Mouse (Mus musculus) hindbrain, embryonic 15.5 days (tissue): ENCODE measurements around the gene Zmpste24. TPM values are rescaled to one million over a fixed set of nuclear protein-coding genes. Genes with fewer than 3 reads are reported as not detected.
A peak's percentile ranks its signal among the peaks of the same experiment; 100 is the strongest.

Source experiments
- ATAC-seq: fragments of 200-750 bp; cut with Nextera tagmentation; 2 replicates; pipeline ENCODE4 v1.8.0; 2017; ENCODE audit warnings: low read depth, moderate number of reproducible peaks, moderate TSS enrichment; ENCODE audit not compliant: low FRiP score
- H3K27ac ChIP-seq: fragments of 300-500 bp; sonication (generic); replicated peaks from 2 replicates; pipeline ENCODE4 v1.5.1; 2015; ENCODE audit warnings: mild to moderate bottlenecking, inconsistent platforms
- H3K27me3 ChIP-seq: fragments of 300-500 bp; sonication (generic); 2 replicates; pipeline ENCODE4 v1.6.1; 2015; ENCODE audit warnings: control low read depth, inconsistent platforms
- H3K36me3 ChIP-seq: fragments of 300-500 bp; sonication (generic); 2 replicates; pipeline ENCODE4 v1.6.1; 2015; ENCODE audit warnings: control low read depth, inconsistent platforms
- H3K4me1 ChIP-seq: fragments of 300-500 bp; sonication (generic); replicated peaks from 2 replicates; pipeline ENCODE4 v1.6.1; 2015; ENCODE audit warnings: control low read depth, inconsistent platforms
- H3K4me2 ChIP-seq: fragments of 300-500 bp; sonication (generic); 2 replicates; pipeline ENCODE4 v1.6.1; 2015; ENCODE audit warnings: moderate library complexity, mild to moderate bottlenecking, inconsistent platforms
- H3K4me3 ChIP-seq: fragments of 300-500 bp; sonication (generic); 2 replicates; pipeline ENCODE4 v1.5.1; 2015; ENCODE audit warnings: mild to moderate bottlenecking, inconsistent platforms
- H3K9ac ChIP-seq: fragments of 300-500 bp; sonication (generic); 2 replicates; pipeline ENCODE4 v1.6.1; 2015; ENCODE audit warnings: inconsistent platforms
- H3K9me3 ChIP-seq: fragments of 300-500 bp; sonication (generic); 2 replicates; pipeline ENCODE4 v1.6.1; 2016; ENCODE audit warnings: control low read depth, inconsistent platforms
- WGBS: fragments of 180-500 bp; shearing (Covaris S2); methylation state at CpG from one replicate; pipeline ENCODE4 v1.1.7; 2015; 5-methylcytosine and 5-hydroxymethylcytosine counted together
- polyA plus RNA-seq: library from polyadenylated mRNA; unstranded; fragments of >200 nt; fragmentation: Nextera tagmentation; extraction: Ambion mirVana; gene quantifications from 2 replicates; pipeline ENCODE4 v1.2.1, GENCODE M21; 2015

Gene Zmpste24
- polyA plus RNA-seq, 1 experiment from 2014 or later, result 24.3 TPM

DNA sequence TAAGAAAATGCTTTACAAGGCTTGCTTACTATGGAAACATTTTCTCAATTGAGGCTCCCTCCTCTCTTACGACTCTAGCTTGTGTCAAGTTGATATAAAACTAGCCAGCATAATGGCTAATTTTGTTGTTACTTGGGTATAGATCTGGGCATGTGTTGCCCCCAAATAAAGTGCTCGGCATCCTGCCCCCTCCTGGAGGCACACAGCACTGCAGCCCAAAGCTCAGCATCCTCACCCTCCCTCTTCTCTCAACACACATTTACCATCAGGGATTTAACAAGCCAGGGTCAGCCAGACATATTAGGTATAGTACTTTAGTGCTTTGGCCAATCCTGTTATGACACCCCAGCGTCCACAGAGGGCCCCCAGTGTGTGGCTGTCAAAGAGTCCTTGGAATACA lies 41.7 kb downstream of the Zmpste24 start:
- H3K36me3 ChIP-seq, result peaks cover 11% of the 10 kb centered on the region; the same call in 1 of the 2 replicates
- no peak overlapping the region for H3K4me2 ChIP-seq
- no peaks in the 10 kb centered on the region for H3K27me3 ChIP-seq
- WGBS, result 47% methylated on average over 3 of the region's 3 CpGs
- H3K4me3 ChIP-seq, result no peak overlapping the region
- ATAC-seq, result no peak
- no peak overlapping the region for H3K27ac ChIP-seq
- H3K9ac ChIP-seq, result no peak overlapping the region
- no peaks in the 10 kb centered on the region for H3K9me3 ChIP-seq
- peaks cover 10% of the 10 kb centered on the region for H3K4me1 ChIP-seq

DNA sequence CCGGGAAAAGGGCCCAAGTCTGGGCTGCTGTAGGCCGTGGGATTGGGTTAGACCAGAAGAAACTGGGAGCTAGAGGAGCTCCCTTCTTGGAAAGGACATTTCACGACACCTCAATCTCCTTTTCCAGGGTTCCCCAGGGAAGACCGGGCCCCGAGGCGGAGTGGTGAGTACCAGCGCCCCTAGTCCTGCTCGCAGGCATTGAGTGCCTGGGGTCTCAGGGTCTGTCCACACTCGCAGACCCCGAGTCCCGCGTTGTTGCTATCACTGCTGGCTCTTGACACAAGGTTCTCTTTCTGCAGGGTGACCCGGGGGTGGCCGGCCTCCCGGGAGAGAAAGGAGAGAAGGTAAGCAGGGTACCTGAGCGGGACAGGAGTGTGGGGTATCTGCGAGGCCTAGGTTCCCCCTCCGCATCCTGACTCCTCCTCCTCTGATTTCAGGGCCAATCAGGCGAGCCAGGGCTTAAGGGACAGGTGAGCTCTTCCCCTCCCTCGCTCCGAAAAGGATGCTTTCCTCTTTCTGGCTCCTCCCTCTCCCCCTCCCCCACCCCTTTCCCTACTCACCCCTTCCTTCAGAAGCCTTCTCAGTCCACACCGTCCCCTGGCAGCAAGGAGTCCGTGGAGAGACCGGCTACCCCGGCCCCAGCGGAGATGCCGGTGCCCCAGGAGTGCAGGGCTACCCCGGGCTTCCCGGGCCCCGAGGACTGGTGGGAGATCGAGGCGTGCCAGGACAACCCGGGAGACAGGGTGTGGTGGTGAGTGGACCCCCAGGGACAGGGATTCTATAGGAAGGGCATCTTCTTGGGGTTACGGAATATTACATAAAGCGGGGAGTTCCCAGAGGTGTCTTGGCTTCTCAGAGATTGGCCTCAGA lies 45.4 kb downstream of the Zmpste24 start:
- Histone ChIP-seq H3K4me2 (peak overlapping the region; percentile 54), H3K27ac (no peak overlapping the region), H3K4me1 (peaks cover 10% of the 10 kb centered on the region), H3K9me3 (no peaks in the 10 kb centered on the region), H3K27me3 (no peaks in the 10 kb centered on the region), H3K4me3 (peak overlapping the region; percentile 38), H3K36me3 (no peaks in the 10 kb centered on the region), H3K9ac (peak overlapping the region; percentile 36)
- WGBS, result 10% methylated on average over 35 of the region's 35 CpGs
- peak; percentile 75 for ATAC-seq

DNA sequence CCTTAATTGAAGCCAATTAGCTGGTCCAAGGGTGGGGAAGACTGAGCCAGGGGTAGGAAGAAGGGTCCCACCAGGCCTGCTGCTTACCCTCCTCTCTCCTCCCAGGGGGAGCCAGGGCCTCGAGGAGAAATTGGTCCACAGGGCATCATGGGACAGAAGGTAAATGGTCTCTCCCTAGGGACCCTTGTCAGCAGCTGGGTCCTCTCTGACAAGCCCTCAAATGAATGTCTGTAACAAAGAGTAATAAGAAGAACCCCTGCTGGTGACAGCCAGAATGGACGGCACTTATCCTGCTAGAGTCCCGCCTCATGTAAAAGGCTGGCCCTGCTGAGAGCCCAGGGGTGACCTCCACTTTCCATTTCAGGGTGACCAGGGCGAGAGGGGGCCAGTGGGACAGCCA lies 46.2 kb downstream of the Zmpste24 start:
- Histone ChIP-seq H3K4me3 (no peak overlapping the region), H3K27me3 (no peaks in the 10 kb centered on the region), H3K27ac (no peak overlapping the region), H3K4me2 (peak overlapping the region; percentile 54; the same call in 1 of the 2 replicates), H3K9ac (no peak overlapping the region), H3K36me3 (no peaks in the 10 kb centered on the region), H3K4me1 (peaks cover 10% of the 10 kb centered on the region), H3K9me3 (no peaks in the 10 kb centered on the region)
- no peak for ATAC-seq
- WGBS, result 18% methylated on average over 4 of the region's 4 CpGs

DNA sequence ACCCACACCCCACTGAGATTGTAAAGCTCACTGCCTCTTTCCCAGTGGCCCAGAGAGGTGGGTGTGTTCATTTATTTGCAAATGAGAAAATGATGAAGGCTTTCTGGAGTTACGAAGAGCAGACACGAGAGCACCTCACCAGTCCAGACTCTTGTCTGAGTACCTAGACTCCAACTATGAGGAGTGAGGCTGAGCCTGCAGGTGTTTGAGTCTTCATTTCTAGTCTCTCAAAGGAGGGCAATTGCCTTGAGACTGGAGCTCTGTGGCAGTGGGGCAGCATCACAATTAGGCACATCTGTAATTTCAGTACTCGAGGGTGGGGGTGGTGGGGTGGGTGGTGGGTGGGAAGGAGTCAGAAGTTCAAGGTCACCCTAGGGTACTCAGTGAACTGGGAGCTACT lies 55.1 kb downstream of the Zmpste24 start:
- peaks cover 4% of the 10 kb centered on the region; the same call in 1 of the 2 replicates for H3K27me3 ChIP-seq
- no peak overlapping the region for H3K27ac ChIP-seq
- H3K9ac ChIP-seq, result no peak overlapping the region
- WGBS, result 72% methylated on average over 3 of the region's 3 CpGs
- no peak for ATAC-seq
- no peak overlapping the region for H3K4me2 ChIP-seq
- H3K36me3 ChIP-seq, result no peaks in the 10 kb centered on the region
- H3K4me1 ChIP-seq, result peaks cover 23% of the 10 kb centered on the region
- H3K9me3 ChIP-seq, result no peaks in the 10 kb centered on the region
- no peak overlapping the region for H3K4me3 ChIP-seq

DNA sequence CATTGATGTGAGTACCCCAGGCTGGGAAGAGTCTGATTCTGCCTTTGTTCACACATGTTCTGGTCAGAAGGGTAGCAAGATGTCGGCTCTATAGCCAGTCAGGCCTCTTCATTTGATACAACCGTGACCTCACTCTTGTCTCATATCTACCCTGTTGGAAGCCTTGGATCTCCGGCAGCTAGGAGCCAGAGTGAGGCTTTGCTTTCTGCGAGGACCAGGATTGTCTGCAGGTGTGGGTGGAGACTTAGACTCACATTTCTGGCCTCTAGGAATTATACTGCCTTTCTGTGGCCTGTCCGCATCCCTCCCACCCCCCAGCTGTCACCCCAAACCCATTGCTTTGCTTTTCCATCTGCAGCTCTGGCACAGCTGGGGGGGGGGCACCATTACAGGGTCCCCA lies 55.6 kb downstream of the Zmpste24 start:
- no peak for ATAC-seq
- Histone ChIP-seq H3K9ac (no peak overlapping the region), H3K36me3 (no peaks in the 10 kb centered on the region), H3K4me1 (peaks cover 23% of the 10 kb centered on the region), H3K27me3 (peaks cover 4% of the 10 kb centered on the region; the same call in 1 of the 2 replicates), H3K4me3 (no peak overlapping the region), H3K27ac (0 out of 2 replicates have a peak overlapping the region, but pooled peaks have one; percentile 67), H3K9me3 (no peaks in the 10 kb centered on the region), H3K4me2 (no peak overlapping the region; the same call in 1 of the 2 replicates)
- 45% methylated on average over 5 of the region's 5 CpGs for WGBS

DNA sequence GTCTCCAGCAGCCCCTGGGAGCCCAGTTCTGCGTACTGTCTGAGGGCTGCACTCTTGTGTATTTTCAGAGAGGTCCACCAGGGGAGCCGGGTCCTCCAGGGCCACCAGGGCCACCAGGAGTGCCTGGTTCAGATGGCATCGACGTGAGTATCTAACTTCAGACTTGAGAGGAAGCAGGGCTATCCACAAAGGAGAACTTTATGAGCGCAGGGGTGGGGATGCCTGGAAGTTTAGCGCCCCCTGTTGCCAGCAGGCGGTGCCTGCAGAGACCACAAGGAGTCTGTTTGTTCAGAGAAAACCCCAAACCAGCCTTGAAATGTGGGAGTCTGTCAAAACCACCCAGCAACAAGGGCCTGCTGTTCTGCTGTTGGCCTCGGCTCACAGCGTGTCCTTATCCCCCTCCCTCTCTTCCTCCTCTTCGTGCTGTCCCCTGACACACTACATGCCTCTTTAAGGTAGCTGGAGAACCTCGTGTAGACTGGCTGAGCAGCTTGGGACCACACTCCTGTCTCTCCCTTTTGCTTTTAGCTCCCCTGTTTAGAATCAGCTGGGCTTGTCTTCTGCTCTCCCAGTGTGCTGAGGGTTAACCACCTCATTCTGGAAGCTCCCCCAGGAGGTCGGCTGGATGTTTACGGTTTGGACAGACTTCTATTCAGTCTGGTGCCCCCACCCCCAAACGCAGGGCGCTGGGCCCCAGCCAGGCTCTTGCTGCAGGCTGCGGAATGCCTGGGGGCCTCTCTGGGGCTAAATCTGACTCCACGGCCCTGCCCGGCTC lies 57.0 kb downstream of the Zmpste24 start:
- no peaks in the 10 kb centered on the region for H3K9me3 ChIP-seq
- peak overlapping the region; percentile 67 for H3K27ac ChIP-seq
- WGBS, result 8% methylated on average over 18 of the region's 18 CpGs
- peak overlapping the region; percentile 37 for H3K4me2 ChIP-seq
- H3K9ac ChIP-seq, result no peak overlapping the region
- H3K36me3 ChIP-seq, result no peaks in the 10 kb centered on the region
- H3K4me3 ChIP-seq, result no peak overlapping the region
- H3K27me3 ChIP-seq, result peaks cover 4% of the 10 kb centered on the region; the same call in 1 of the 2 replicates
- peaks cover 23% of the 10 kb centered on the region for H3K4me1 ChIP-seq
- peak; percentile 77 for ATAC-seq

DNA sequence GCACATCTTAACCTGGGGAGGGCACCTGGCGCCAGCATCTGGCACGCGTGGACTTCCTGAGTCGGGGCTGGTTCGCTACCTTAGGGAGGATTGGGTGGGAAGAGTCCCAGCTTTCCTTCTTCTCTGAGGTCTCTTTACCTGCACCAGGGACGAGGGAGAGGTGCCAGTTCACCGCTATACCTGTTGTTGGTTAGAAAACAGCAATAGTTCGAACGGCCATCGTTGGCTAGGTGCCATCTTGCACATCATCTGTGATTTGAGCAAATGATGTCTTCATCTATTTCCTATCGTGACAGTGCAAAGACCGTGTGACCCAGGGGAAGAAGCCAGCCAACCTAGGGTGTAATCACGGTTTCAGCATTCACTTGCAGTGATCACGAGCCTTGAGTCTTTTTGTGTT lies 57.7 kb downstream of the Zmpste24 start:
- Histone ChIP-seq H3K27me3 (peaks cover 4% of the 10 kb centered on the region; the same call in 1 of the 2 replicates), H3K4me2 (peak overlapping the region; percentile 74), H3K9ac (0 out of 2 replicates have a peak overlapping the region, but pooled peaks have one; percentile 41), H3K9me3 (no peaks in the 10 kb centered on the region), H3K4me3 (peak overlapping the region; percentile 42), H3K4me1 (peaks cover 23% of the 10 kb centered on the region), H3K36me3 (no peaks in the 10 kb centered on the region), H3K27ac (peak overlapping the region; percentile 35; the same call in 1 of the 2 replicates)
- WGBS, result 55% methylated on average over 14 of the region's 14 CpGs
- no peak for ATAC-seq

DNA sequence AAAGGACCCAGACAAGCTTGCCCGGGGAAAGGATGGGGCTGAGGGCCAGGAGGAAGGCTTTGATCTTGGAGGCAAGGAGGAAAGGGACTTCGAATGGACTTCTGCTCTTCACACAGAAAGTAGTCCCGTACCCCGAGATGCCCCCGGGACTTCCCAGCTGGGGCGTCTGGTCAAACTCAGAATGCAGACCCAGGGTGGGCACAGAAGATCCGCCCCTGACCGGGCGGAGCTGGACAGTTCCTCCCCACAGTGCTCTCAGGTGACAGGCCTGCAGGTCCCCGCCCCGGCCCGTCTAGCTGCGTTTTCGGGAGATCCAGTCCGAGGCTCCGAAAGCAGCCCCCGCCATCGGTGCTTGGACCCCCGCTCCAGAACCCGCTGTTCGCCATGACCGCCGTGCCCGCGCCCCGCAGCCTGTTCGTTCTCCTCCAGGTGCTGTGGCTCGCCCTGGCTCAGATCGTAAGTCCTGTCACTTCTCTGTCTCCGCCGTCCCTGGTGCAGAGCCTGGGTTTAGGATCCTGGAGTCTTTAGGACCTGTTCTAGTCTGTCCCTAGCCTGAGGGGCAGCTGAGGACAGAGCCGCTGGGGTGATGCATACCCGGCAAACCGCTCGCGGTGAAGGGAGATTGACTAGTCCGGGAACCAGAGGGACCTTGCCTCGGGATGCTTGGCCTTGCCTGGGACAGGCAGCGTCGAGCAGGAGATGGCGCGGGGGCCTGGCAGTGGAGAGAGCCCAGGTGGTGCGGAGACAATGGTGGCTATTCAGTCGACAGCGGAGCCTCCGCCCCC lies 58.5 kb downstream of the Zmpste24 start, which contains the start of gene Col9a2:
Gene Col9a2 (plus strand): TSS at position 55 of the 785 bp plus-strand sequence.
- peak within 1 kb of the TSS; percentile 42 for H3K4me3 ChIP-seq
- peak within 1 kb of the TSS; percentile 74 for H3K4me2 ChIP-seq
- peak within 1 kb of the TSS; percentile 41 for H3K9ac ChIP-seq
- H3K9me3 ChIP-seq, result no peaks in the 10 kb centered on the region
- peaks cover 23% of the 10 kb centered on the region for H3K4me1 ChIP-seq
- H3K36me3 ChIP-seq, result no peaks in the 10 kb centered on the region
- H3K27ac ChIP-seq, result peak within 1 kb of the TSS; percentile 35; the same call in 1 of the 2 replicates
- peaks cover 4% of the 10 kb centered on the region; the same call in 1 of the 2 replicates for H3K27me3 ChIP-seq
- 3% methylated on average over 45 of the region's 46 CpGs for WGBS
- peak; percentile 43; the same call in 1 of the 2 replicates for ATAC-seq

DNA sequence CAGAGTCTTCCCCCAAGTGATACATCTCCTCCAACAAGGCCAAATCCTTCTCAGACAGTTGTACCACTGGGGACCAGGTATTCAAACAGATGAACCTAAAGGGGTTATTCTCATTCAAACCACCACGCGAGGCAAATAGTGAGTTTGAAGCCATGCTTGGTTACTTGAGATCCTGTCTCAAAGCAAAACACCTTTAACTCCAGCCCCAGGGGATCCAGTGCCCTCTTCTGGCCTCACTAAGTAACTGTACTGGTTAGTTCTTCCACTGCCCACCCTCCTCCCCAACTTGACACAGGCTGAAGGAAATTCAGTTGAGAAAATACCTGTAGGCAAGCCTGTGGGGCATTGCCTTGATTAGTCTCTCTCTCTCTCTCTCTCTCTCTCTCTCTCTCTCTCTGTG lies 65.0 kb downstream of the Zmpste24 start:
- H3K27ac ChIP-seq, result no peak overlapping the region
- no peaks in the 10 kb centered on the region for H3K9me3 ChIP-seq
- no peaks in the 10 kb centered on the region for H3K4me1 ChIP-seq
- no peaks in the 10 kb centered on the region for H3K27me3 ChIP-seq
- 77% methylated on average over 2 of the region's 2 CpGs for WGBS
- H3K9ac ChIP-seq, result no peak overlapping the region
- no peak for ATAC-seq
- H3K4me3 ChIP-seq, result no peak overlapping the region
- H3K36me3 ChIP-seq, result no peaks in the 10 kb centered on the region
- H3K4me2 ChIP-seq, result no peak overlapping the region

DNA sequence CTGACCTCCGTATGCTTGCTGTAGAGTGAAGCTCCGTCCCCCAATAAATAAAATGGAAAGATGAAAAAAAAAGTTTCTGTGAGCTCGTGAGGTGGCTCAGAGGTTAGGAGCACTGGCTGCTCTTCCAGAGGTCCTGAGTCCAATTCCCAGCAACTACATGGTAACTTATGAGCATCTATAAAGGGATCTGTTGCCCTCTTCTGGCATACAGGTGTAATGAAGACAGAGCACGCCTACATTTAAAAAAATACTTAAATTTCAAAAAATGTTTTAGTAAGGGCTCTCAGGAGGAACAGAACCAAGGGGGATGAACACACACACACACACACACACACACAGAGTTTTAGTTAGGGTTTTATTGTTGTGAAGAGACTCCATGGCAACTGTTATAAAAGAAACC lies 66.6 kb downstream of the Zmpste24 start:
- no peaks in the 10 kb centered on the region for H3K4me1 ChIP-seq
- no peaks in the 10 kb centered on the region for H3K9me3 ChIP-seq
- no peaks in the 10 kb centered on the region for H3K27me3 ChIP-seq
- H3K4me2 ChIP-seq, result no peak overlapping the region
- 62% methylated on average over 4 of the region's 4 CpGs for WGBS
- no peak overlapping the region for H3K9ac ChIP-seq
- H3K27ac ChIP-seq, result no peak overlapping the region
- no peak for ATAC-seq
- H3K36me3 ChIP-seq, result no peaks in the 10 kb centered on the region
- no peak overlapping the region for H3K4me3 ChIP-seq

DNA sequence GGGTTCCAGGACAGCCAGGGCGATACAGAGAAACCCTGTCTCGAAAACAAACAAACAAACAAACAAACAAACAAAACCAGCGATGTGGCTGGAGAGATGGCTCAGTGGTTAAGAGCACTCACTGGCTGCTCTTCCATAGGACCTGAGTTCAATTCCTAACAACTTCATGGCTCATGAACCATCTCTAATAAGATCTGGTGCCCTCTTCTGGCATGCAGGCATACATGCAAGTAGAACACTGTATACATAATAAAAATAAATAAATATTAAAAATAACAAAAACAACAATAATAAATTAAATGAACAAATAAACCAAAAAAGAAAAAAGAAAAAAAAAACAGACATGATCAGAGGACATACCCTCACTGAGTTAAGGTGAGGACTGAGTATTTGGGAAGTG lies 68.4 kb downstream of the Zmpste24 start:
- H3K27ac ChIP-seq, result no peak overlapping the region
- no peak overlapping the region for H3K9ac ChIP-seq
- no peak for ATAC-seq
- H3K36me3 ChIP-seq, result no peaks in the 10 kb centered on the region
- H3K4me3 ChIP-seq, result no peak overlapping the region
- WGBS, result 85% methylated on average over 3 of the region's 3 CpGs
- H3K27me3 ChIP-seq, result no peaks in the 10 kb centered on the region
- H3K4me2 ChIP-seq, result no peak overlapping the region
- H3K9me3 ChIP-seq, result no peaks in the 10 kb centered on the region
- no peaks in the 10 kb centered on the region for H3K4me1 ChIP-seq
